Mouse (Mus musculus) CD4-positive, CD25-positive, alpha-beta regulatory T cell (primary cell): ENCODE results near the gene Acad10. TPM values are rescaled to one million over a fixed set of nuclear protein-coding genes. Genes with fewer than 3 reads are reported as not detected.

Experiments used
- polyA plus RNA-seq: library from polyadenylated mRNA; unstranded; fragments of 100-300 nt; shearing (Covaris generic); gene quantifications from one replicate; pipeline ENCODE4 v1.2.1, GENCODE M21; 2017

The Acad10 gene
- 12.4 TPM for polyA plus RNA-seq

GRCm38 (mm10) chr5:121660059-121660896 is at the start of gene Acad10, which contains the start of gene Brap:
Acad10 (minus strand) TSS chr5:121660514.
Brap (plus strand) TSS chr5:121660563.

GRCm38 (mm10) chr5:121618592-121619513 is 41.5 kb downstream of the Acad10 start, which contains the start of gene Acad12:
Acad12 (minus strand) TSS chr5:121618938.

GRCm38 (mm10) chr5:121593451-121594401 is 66.6 kb downstream of the Acad10 start, which contains the start of gene Aldh2:
Aldh2 (minus strand) TSS chr5:121593824.

Other genes starting within 250 kb of the Acad10 start
- gene Tmem116, start 208.6 kb downstream of the Acad10 start, polyA plus RNA-seq = 2.5 TPM
- 59.9 TPM for gene Erp29, start 208.0 kb downstream of the Acad10 start, polyA plus RNA-seq
- not detected for gene Adam1b, start 157.1 kb downstream of the Acad10 start, polyA plus RNA-seq
- 1.2 TPM for gene Adam1a, start 115.0 kb downstream of the Acad10 start, polyA plus RNA-seq
- gene Gm42878, start 115.0 kb downstream of the Acad10 start, polyA plus RNA-seq = not detected
- 57.5 TPM for gene Mapkapk5, start 114.6 kb downstream of the Acad10 start, polyA plus RNA-seq
- gene Aldh2, start 66.7 kb downstream of the Acad10 start, polyA plus RNA-seq = 32.8 TPM
- gene Acad12, start 41.6 kb downstream of the Acad10 start, polyA plus RNA-seq = 2.1 TPM
- 68.0 TPM for gene Brap, start within 50 bp of the Acad10 start, polyA plus RNA-seq
- gene Atxn2, start 50.8 kb upstream of the Acad10 start, polyA plus RNA-seq = 70.1 TPM
- 51.3 TPM for gene Sh2b3, start 177.1 kb upstream of the Acad10 start, polyA plus RNA-seq
- 5.9 TPM for gene Pheta1, start 188.5 kb upstream of the Acad10 start, polyA plus RNA-seq